ENCODE assay signal across 9 mouse cellular contexts in the genomic region with DNA sequence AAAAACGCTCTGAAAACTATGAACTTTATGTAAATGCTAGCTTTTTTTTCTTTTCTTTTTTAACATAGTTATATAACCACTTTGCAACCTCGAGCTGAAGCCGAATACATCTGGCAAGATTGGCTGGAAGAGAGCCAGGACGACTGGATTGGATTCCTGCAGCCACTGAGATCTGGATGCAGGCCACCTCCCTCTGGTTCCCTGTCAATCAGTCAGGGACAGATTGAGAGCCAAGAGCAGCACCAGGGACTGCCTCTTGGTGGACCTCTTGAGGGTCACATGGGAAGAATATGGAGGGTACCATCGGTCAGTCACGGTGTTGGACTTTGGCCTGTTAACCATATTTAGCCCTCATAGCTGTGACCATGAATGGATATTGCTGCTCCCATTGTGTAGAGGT.
DNase-seq lines count a peak whose midpoint lies in the region; ATAC-seq and TF ChIP-seq lines count a peak whose summit lies in the region.
"Had no signal": no experiment of that assay in that cellular context is flagged by ENCODE, and none has a peak within 500 bp of the region (broad histone marks: within the 10 kb centered on the region; RNA-seq: fewer than 3 reads in every experiment).

No protein-coding gene starts in this region.

- H3K9ac ChIP-seq in forebrain, postnatal 0 days = no peak overlapping the region
- H3K9ac ChIP-seq: limb, embryonic 13.5 days had no signal

- TF ChIP-seq CTCF in forebrain, postnatal 0 days (IDR thresholded peaks at IDR 0.05; ENCODE audit: low read depth) = no peak

- H3K27me3 ChIP-seq in forebrain, postnatal 0 days (ENCODE audit: insufficient read depth, low read length) = no peaks in the 10 kb centered on the region
- H3K27me3 ChIP-seq: limb, embryonic 13.5 days had no signal

- no peak overlapping the region for H3K4me2 ChIP-seq in forebrain, postnatal 0 days (ENCODE audit: low read depth)
- H3K4me2 ChIP-seq: limb, embryonic 13.5 days had no signal

- ATAC-seq in granulocyte monocyte progenitor cell, adult 5-6 weeks (replicated peaks; ENCODE audit: poor library complexity, severe bottlenecking) = no peak
- ATAC-seq in forebrain, postnatal 0 days = no peak

- H3K27ac ChIP-seq in forebrain, postnatal 0 days (ENCODE audit: low read depth, low read length) = no peak overlapping the region
- H3K27ac ChIP-seq: limb, embryonic 13.5 days had no signal

- WGBS in forebrain, postnatal 0 days = 57% methylated on average over 6 of the region's 6 CpGs

- no peaks in the 10 kb centered on the region for H3K36me3 ChIP-seq in forebrain, postnatal 0 days (ENCODE audit: insufficient read depth)
- H3K36me3 ChIP-seq: limb, embryonic 13.5 days had no signal

- H3K9me3 ChIP-seq in forebrain, postnatal 0 days (ENCODE audit: low read length) = no peaks in the 10 kb centered on the region
- H3K9me3 ChIP-seq: limb, embryonic 13.5 days had no signal

- no peaks in the 10 kb centered on the region for H3K4me1 ChIP-seq in forebrain, postnatal 0 days (ENCODE audit: insufficient read depth)

- no peak overlapping the region for H3K4me3 ChIP-seq in forebrain, postnatal 0 days (ENCODE audit: low read depth, low read length)
- H3K4me3 ChIP-seq: limb, embryonic 13.5 days had no signal

- peak; percentile 6 to 8 for DNase-seq in spleen, adult 18-20 months
- no peak for DNase-seq in spleen, adult 12 weeks (ENCODE audit: low spot score)
- peak; percentile 40 to 50 for DNase-seq in frontal cortex, postnatal 10 days (ENCODE audit: low spot score in 2 of 2)
- DNase-seq in kidney, postnatal 25 days = peak; percentile 50 to 67
- DNase-seq in lung, postnatal 25 days (ENCODE audit: low spot score) = peak; percentile 59
- no peak for DNase-seq in forebrain, postnatal 0 days
- no peak for DNase-seq in urinary bladder, adult 2 months (ENCODE audit: low spot score)

Comparison
In these comparisons a context has a peak if more than half of its experiments do, and no peak if none do; other contexts are left out.
1. DNase-seq: peak in spleen, adult 18-20 months (2 of 2), frontal cortex, postnatal 10 days (2 of 2), kidney, postnatal 25 days (2 of 2) and lung, postnatal 25 days (single experiment); none in spleen, adult 12 weeks (single experiment), forebrain, postnatal 0 days (single experiment) and urinary bladder, adult 2 months (single experiment).